Mouse (Mus musculus) right cerebral cortex, postnatal 25 days (tissue): ENCODE results near the gene Flot1.
"Not testable (repeated sequence)": the region's sequence is repeated elsewhere in the genome, so short reads cannot be mapped to it uniquely, and the experiment has no call there.

ENCODE experiments used
- DNase-seq: peaks from one replicate; pipeline ENCODE4 v3.0.0; 2022

The Flot1 gene

GRCm38 (mm10) chr17:35837487-35837886 is 14.5 kb downstream of the Flot1 start:
- no peak for DNase-seq

- peak; percentile 97 for DNase-seq
These were observed 15.1 kb downstream of the Flot1 start, which contains the start of gene Tubb5 for GRCm38 (mm10) chr17:35838122-35838544. Gene Tubb5, minus strand, starts transcription at chr17:35838306.

GRCm38 (mm10) chr17:35838570-35838969 is 15.5 kb downstream of the Flot1 start:
- DNase-seq = no peak

DNA sequence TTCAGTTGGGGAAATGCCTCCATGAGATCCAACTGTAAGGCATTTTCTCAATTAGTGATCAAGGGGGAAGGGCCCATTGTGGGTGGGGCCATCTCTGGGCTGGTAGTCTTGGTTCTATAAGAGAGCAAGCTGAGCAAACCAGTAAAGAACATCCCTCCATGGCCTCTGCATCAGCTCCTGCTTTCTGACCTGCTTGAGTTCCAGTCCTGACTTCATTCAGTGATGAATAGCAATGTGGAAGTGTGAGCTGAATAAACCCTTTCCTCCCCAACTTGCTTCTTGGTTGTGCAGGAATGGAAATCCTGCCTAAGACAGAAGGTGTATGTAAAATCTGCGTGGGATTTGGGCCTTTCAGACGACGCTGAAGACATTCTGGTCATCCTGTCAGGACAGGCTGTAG is 16.0 kb downstream of the Flot1 start:
- DNase-seq = not testable (repeated sequence)

DNA sequence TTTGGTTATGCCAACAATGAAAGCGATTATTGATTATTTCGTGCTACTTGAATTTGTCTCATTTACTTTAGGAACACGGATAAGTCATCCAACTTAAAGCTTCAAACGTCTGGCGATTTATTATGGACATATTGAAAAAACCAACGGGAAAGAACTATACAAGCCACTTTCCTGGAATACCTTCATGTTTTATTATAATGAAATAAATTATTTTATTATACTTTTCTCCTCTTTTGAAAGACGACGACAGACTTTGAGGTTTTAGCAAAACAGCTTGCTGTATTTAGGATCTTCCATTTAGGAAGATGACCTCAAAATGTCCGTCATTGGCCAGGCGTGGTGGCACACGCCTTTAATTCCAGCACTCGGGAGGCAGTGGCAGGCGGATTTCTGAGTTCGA is 17.5 kb downstream of the Flot1 start:
- no peak for DNase-seq

DNA sequence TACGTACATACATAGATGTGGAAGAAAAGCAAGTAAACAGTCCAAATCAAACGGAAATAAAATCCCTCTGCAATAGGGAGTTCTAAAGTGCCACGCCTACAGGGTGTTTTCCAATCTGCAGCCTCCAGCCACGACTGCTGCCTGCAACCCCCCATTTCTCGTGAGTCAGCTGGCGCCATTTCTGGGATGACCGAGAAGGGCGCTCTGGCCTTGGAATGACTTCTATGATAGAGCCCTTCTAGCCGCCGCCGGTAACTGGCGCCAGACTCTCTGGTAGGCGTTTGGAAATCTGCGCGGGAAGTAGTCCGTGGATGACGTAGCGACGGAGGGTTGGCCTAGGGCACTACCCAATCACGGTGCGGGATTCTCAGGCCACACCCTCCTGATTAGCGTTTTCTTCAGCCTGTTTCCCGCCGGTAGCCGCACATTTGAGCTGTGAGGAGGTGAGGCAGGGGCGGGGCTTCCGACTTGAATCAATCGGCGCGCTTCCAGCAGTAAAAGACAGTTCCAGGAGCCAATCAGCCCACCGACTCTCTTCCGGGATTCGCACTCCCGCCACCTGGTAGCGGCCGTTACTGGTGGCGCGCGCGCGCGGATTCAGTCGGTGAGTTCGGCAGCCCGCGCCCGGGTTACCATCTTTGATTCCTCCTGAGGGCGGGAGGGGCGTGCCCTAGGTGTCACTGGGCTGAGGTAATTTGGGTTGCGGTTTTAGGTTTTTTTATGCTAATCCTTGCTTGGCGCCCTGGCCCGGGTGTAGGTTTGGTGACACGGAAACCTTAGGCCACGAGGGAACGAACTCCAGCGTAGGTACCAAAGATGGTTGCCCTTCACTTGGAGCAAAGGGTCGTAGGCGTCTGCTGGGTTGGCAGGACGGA is 18.3 kb downstream of the Flot1 start, which contains the start of gene Mdc1:
TSS of gene Mdc1 (plus strand) at position 440 of the 875 bp plus-strand sequence.
- DNase-seq = peak; percentile 99

DNA sequence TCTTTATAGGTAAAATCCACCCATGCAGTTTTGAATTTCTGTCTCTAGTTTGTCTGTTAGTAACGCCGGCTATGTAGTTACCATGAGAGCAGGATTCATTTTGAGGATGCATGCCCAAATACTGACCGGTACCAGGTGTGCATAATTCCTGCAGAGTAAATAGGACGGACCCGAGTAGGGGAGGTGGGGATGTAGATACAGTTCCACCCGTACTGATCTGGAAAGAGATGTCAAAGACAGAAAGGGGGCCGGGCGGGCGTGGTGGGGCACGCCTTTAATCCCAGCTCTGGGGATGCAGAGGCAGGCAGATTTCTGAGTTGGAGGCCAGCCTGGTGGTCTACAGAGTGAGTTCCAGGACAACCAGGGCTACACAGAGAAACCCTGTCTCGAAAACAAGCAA is 19.0 kb downstream of the Flot1 start:
- DNase-seq = no peak

DNA sequence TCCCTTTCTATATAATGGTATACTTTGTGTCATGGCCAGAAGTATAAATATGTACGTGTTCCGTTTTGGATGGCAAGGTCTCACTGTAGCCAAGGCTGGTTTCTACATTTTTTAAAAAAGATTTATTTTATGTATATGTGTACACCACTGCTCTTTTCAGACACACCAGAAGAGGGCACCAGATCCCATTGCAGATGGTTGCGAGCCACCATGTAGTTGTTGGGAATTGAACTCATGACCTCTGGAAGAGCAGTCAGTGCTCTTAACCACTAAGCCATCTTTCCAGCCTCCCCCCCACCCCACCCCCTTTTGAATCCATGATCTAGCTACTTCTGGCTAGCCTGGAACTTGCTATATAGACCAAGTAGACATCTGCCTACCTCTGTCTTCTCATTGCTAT is 20.5 kb downstream of the Flot1 start:
- no peak for DNase-seq

DNA sequence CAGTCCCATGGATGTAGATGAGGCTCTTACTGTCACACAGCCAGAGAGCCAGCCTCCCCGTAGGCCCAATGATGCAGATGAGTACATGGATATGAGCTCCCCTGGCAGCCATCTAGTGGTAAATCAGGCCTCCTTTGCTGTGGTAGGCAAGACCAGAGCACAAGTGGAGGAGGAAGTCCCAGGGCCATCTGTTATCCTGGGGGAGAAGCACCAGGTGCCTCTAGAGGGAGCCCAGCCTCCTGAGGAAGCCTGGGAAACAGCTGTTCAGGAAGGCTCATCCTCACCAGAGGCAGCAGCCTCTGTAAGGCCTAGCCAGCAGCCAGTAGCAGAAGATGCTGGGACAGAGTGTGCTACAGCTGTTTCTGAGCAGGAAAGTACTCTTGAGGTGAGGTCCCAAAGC is 25.1 kb downstream of the Flot1 start:
- DNase-seq = peak; percentile 51

- DNase-seq = no peak
These were observed 27.9 kb downstream of the Flot1 start for GRCm38 (mm10) chr17:35850974-35851373.

DNA sequence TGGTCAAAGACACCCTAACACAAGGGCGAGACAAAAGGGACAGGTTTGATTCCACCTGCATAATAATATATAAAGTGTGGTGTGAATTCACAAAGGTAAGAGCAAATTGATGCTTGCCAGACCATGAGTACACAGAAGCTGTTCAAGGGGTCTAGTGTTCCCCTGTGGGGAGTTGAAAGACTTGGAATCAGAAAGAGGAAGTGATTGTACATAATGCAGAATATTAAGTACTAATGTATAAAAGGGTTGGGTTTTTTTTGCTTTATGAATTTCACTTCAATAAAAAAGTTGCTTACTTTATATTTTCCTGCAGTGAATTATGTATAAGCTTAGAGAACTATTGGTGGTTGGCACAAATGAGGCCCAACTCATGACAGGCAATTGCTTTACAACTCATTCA is 36.3 kb downstream of the Flot1 start:
- DNase-seq = no peak

GRCm38 (mm10) chr17:35859835-35860234 is 36.8 kb downstream of the Flot1 start:
- no peak for DNase-seq

GRCm38 (mm10) chr17:35860831-35861197 is 37.8 kb downstream of the Flot1 start:
- DNase-seq = no peak

DNA sequence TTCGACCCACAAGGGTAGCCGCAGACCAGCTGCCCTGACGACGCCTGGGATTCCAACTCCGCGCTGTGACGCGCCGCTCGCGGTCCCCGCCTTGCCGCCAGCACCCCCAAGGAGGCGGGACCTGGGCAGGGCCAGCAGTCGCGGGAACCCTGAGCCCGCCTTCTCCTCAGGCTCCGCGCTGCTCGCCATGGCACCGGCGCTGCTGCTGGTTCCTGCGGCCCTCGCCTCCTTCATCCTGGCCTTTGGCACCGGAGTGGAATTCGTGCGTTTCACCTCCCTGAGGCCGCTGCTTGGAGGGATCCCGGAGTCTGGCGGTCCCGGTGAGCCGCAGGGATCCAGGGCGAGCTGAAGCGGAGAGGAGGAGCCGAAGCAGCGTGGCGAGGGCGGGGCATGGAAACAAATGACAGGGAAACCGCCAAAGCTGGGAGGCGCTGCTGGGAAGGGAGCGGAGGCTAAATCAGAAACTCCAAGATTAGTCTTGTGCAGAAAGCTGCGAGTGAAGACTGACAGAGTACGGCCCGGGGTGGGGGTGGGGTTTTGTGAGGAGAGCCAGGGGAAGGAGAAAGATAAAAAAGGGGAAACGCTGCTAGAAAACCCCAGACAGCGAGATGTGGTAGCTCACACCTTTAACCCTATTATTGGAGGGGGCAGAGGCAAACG is 38.3 kb downstream of the Flot1 start, which contains the start of gene Nrm:
TSS of gene Nrm (plus strand) at position 121 of the 660 bp plus-strand sequence.
- peak; percentile 95 for DNase-seq

DNA sequence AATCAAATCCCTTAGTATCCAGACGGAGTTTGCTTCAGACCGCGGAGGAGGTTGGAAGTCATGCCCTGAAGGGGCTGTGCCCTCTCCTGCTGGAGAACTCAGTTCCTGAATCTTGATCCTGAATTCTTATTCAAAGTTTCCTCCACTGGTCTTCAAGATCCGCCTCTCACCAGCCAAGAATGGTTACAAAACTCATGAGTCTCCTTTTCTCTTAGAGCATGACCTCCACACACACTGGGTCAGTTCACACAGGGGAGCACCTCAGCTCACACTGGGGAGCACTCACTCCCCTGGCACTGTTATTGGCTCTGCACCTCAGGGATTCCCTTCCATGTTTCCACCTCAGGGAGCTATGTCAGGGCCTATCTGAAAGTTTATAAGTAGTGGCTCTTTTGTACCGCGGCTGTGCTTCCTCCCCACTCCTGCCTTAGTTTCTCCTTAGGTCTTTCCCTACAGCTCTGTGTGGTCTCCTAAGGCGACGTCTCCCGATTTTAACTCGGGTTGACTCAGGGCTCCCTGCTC is 41.9 kb downstream of the Flot1 start:
- no peak for DNase-seq

- DNase-seq = peak; percentile 41
These were observed 42.7 kb downstream of the Flot1 start, which contains the start of gene Ppp1r18 for GRCm38 (mm10) chr17:35865481-35866280. Gene Ppp1r18, plus strand, starts transcription at chr17:35865593.

- DNase-seq = peak; percentile 52
These were observed 43.3 kb downstream of the Flot1 start for GRCm38 (mm10) chr17:35866281-35866831.

DNA sequence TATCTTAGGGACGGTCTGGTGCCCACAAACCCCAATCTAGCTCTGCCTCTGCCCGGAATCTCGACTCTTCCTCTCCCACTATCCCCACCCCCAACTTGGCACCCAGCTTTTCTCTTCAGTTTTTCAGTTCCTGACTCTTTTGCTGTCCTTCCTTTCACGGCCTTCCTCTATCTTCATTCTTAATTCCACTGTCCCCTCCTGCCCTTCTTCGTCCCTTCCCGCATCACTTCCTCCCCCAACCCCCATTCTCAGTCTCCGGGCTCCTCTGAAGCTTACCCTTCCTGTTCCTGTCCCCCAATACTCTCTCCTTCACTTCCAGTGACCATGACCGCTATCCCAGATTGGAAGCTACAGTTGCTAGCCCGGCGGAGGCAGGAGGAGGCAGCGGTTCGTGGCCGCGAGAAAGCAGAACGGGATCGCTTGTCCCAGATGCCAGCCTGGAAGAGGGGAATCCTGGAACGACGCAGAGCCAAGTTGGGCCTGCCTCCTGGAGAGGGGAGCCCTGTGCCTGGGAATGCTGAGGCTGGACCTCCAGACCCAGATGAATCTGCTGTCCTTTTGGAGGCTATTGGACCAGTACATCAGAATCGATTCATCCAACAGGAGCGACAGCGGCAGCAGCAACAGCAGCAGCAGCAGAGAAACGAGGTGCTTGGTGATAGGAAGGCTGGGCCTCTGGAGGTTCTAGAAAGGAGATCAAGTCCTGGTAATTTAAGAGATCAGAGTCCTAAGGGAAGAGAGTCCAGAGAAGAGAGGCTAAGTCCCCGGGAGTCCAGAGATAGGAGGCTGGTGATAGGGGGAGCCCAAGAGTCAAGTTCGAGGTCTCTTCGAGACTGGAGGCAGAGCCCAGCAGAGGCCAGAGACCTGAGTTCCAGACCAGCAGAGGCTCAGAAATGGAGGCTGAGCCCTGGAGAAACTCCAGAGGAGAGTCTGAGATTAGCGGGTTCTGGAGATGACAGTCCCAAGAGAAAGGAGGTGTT is 44.2 kb downstream of the Flot1 start:
- DNase-seq = no peak

DNA sequence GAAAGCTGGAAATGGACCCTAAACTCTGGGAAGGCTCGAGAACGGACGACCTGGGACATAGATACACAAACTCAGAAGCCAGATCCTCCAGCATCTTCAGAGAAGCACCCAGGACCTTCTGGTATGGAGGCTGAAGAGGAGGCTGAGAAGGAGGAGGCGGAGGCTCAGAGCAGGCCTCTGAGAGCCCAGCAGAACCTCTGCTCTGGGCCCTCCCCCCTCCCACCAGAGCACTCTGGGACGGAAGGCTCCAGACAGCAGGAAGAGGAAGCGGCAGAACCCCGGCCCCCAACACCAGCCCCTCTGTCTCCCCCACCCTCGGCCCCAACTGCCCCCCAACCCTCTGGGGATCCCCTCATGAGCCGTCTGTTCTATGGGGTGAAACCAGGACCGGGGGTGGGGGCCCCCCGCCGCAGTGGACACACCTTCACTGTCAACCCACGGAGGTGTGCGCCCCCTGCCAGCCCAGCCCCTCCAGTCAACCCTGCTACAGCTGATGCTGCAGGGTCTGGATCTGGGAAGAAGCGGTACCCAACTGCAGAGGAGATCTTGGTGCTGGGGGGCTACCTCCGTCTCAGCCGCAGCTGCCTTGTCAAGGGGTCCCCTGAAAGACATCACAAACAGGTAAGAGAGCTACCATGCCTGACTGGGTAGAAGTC is 45.3 kb downstream of the Flot1 start:
- no peak for DNase-seq

DNA sequence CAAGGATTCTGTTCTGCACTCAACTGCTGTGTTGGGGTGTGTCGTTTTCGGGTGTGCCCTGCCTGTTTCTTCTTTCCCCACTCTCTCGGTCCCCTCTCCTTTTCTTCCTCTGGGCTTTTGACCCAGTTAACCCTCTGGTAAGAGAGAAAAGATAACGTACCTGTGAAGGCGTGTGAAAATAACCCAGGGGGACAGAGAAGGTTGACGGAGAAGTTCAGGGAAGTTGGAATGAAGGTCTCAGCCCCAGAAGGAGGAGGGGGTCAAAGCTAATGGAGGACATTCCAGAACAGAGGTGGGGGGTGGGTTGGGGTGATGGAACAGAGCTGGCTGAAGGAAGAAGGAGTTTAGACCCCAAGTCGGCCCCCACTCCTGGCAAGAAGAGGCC is 45.9 kb downstream of the Flot1 start:
- no peak for DNase-seq
